Mouse (Mus musculus) cerebellum, adult (tissue): Measurements from ENCODE around the gene Zscan26.
"Not testable (repeated sequence)": the region's sequence is repeated elsewhere in the genome, so short reads cannot be mapped to it uniquely, and the experiment has no call there.

Experiments
- ATAC-seq: cut with Nextera tagmentation; 2 replicates; pipeline ENCODE4 v1.9.2; 2017; ENCODE audit warnings: mild to moderate bottlenecking, moderate library complexity, mixed read lengths; ENCODE audit not compliant: insufficient number of reproducible peaks, low FRiP score, low TSS enrichment

Zscan26 gene

DNA sequence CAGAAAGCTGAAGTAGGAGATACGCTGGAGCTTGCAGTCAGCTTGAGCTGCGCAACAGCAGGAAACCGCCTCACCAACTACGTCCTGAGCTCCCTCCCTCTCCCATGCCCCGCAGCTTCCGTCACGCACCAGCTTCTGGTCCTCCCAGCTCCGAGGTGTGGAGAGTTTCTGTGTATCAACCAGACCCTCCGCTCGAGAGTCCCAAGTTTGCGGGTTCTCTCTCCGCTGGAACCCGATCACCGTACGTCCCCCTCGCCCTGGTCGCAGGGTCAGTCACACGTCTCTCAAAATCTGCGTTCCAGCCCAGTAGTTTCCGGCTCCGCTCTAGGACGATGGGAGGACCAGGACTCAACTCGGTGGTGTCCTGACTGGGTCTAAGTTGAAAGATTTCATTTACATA, at the start of gene Zscan26:
Gene Zscan26 (minus strand): TSS at position 282 of the 400 bp plus-strand sequence.
- ATAC-seq, result peak; percentile 97

GRCm38 (mm10) chr13:21502296-21502695, 48.8 kb upstream of the Zscan26 start:
- ATAC-seq, result no peak

GRCm38 (mm10) chr13:21501182-21501581, 47.7 kb upstream of the Zscan26 start, which contains the start of gene Gm11273:
Gm11273 (minus strand) TSS chr13:21501418.
- not testable (repeated sequence) for ATAC-seq

- no peak for ATAC-seq
Observed at GRCm38 (mm10) chr13:21495080-21495479, 41.5 kb upstream of the Zscan26 start, which contains the start of gene AK157302. AK157302 (plus strand) TSS chr13:21495223.

DNA sequence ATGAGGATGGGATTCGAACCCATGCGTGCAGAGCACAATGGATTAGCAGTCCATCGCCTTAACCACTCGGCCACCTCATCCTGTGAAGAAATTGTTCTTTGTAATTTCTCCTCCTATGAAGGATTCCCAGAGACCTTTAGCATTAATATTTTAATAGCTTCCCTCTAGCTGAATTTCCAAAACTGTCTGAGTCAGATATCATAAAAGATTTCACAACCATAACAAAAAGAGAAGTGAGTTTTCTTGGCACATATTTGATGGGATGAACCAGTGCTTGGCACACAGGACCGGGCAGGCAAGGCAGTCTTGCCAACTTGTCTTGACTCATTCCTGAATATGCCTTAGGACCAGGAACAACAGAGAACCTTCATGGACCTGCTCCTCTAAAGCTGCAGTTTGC, 39.3 kb upstream of the Zscan26 start:
- ATAC-seq, result no peak

GRCm38 (mm10) chr13:21486881-21487280, 33.4 kb upstream of the Zscan26 start:
- ATAC-seq, result no peak

DNA sequence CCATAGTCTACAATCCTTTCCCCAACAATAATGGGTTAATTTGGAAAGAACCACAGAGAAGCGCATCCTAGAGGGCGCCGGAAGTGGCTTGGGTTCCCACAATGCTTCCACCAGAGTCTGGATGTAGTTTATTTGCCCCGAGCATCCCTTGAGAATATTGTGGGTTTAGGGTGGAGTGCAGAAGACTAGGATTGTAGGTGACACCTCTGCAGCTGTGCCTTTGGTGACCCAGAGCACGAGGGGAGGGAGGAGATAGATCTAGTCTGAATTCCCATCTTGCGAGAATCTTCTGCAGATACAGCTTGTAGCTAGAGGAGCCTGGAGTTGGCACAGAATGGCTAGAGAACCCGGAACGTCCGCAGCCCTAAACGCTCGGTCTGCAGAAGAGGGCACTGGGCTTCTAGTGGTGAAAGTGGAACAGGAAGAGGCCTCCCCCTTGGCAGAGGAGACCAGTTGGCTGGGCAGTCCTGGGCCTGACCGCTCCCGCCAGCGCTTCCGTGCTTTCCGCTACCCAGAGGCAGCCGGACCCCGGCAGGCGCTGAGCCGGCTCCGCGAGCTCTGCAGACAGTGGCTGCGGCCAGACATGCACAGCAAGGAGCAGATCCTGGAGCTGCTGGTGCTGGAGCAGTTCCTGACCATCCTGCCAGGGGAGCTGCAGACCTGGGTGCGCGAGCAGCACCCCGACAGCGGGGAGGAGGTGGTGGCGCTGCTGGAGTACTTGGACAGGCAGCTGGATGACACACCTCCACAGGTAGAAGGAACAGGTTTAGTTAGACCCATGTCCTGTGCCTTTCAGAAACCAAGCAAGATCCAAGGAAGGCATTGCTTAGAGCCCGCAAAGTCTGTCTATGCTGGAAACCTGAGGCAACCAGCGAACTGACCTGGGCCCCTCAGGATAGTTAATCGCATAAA, 25.5 kb upstream of the Zscan26 start, which contains the start of the genes Zkscan4 and Gm10065:
Gene Zkscan4 (plus strand): TSS at position 149 of the 912 bp plus-strand sequence.
Gene Gm10065 (minus strand): TSS at position 683 of the 912 bp plus-strand sequence.
- ATAC-seq, result peak; percentile 94

GRCm38 (mm10) chr13:21472427-21472826, 18.9 kb upstream of the Zscan26 start:
- ATAC-seq, result no peak

DNA sequence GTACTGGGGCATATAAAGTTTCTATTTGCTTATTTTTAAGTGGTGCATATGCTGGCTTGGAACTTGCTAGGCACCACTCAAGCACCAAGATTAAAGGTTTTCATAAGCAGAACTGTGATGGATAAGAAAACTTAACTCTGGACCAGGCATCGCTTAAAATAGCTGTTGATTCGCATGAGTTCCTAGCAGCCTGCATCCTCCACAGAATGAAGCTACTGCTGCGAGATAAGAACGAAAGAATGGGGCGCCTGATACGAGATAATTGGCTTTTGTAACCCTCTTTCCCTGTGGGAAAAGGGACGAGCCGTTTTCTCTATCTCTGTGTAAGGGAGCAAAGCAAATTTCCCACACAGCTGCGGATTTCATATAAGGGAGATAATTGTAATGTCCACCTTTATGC, 15.6 kb upstream of the Zscan26 start:
- ATAC-seq, result no peak

- ATAC-seq, result peak; percentile 100
Observed at GRCm38 (mm10) chr13:21468061-21469019, 14.8 kb upstream of the Zscan26 start, which contains the start of gene Nkapl. Nkapl (minus strand) TSS chr13:21468509.

DNA sequence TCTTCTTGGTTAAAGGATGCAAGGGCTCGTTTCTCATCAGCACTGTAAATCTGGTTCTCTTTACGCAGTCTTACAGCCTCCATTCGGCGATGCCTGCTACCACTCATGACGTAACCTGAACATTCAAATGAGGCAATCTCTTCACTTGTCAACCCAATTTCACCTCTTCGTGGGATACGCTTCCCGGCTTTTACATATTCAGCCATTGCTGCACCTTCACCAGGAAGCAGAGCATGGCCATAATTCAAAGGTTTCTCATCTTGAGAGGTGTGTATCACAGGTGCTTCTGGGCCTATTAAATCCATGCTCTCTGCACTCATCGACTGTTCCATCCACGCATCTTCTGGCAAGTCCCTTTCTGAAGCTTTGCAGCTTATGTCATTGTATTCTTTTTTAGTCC, 13.8 kb upstream of the Zscan26 start:
- ATAC-seq, result no peak

GRCm38 (mm10) chr13:21462516-21462915, 9.0 kb upstream of the Zscan26 start:
- not testable (repeated sequence) for ATAC-seq

DNA sequence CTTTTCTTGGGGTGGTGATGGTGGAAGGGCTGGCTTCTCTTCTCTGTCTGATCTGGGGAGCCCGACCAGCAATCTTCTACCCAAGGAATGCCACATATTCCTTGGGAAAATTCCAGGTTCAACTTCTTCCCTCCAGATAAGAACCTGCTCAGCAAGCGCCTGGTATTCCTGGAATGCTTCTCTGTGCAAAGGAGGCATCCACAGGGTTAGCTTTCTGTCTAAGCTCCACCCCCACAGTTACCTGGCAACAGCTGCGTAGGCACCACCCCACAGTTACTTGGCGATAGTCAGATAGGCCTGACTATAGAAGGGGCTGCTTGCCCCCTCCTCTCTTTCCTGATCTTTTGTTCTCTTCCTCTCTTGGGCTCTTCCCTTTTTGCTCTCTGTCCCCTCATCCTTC, 2.8 kb upstream of the Zscan26 start:
- no peak for ATAC-seq

DNA sequence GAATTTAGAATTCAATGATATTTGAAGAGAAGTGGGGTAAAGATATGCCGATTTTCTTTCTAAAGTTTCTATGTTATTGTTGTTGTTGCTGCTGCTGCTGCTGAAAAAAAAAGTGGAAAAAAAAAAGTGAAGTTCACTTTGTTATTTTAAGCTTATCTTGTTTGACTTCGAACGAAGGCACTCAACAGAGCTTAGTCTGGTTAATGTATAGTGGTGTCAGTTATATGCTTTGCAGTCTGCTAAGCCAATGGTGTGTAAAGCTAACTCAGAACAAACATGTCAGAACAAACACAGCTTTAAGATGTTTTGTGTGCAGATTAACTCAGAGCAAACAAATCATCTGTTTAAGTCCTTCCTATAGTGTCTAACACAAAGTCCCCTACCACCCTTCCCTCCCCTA, 603 bp upstream of the Zscan26 start:
- no peak for ATAC-seq

DNA sequence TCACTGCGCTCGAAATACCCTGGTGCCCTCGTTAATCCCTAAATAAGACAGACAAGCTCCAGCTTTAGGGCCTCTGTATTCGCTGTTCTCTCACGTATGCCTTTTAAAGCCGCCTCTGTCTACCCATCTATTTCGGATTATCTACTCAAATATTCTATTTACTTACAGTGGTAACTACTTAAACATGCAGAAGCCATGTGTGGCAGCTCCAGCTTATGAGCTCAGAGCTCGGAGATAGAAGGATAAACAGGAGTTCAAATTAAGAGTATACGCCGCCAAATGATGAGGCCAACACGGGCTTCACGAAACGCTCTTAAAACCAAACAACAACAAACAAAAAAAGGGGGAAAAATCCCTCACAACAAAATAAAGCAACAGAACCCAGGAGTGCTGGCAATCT, 488 bp downstream of the Zscan26 start:
- no peak for ATAC-seq

GRCm38 (mm10) chr13:21447856-21448614, 5.5 kb downstream of the Zscan26 start:
- no peak for ATAC-seq

DNA sequence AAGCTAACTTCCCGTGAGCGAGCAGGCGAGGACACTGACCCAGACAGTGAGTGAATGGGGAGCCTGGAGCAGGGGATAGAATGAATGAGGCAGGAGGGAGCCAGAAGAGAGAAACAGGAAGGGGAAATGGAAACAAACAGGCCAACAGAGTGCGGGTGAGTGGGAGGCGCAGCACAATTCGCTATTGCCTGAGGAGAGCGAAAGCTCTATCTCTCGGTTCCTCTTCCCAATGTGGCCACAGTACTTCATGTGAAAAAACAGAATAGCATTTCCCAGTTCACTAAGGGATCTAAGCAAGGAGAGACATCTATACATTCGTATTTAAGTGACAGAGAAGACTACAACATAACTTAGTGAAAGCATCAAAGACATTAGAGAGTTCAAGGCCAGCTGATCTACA, 6.7 kb downstream of the Zscan26 start:
- ATAC-seq, result no peak

DNA sequence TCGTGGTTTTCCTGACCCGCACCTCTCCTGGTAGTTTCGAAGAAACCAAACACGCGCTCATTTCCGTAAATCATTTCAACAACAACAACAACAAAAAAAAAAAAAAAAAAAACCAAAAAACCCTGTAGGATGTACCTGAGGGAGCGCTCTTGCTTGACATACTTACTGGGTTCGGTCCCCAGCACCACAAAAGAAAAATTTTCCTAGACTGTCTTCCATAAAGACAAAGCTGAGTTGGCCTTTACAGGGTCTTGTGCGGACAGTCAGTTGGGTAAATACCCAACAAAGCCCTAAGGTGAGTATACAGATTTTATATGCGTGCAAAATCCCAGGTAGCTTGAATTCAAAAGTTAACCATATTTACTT, 12.3 kb downstream of the Zscan26 start:
- peak; percentile 18; the same call in 1 of the 2 replicates for ATAC-seq

GRCm38 (mm10) chr13:21440503-21441206, 12.9 kb downstream of the Zscan26 start, which contains the start of gene Pgbd1:
Pgbd1 (minus strand) TSS chr13:21441058.
- ATAC-seq, result peak; percentile 97
